Mouse (Mus musculus) retina, postnatal 7 days (tissue): Measurements from ENCODE around the gene Sfxn5.

Source experiments
- DNase-seq: peaks from one replicate; pipeline ENCODE4 v3.0.0-alpha.2; 2012; ENCODE audit warnings: low read depth, low spot score

Gene Sfxn5

GRCm38 (mm10) chr6:85364439-85364838, 31.2 kb upstream of the Sfxn5 start:
- no peak for DNase-seq

- DNase-seq, result no peak
Observed at GRCm38 (mm10) chr6:85363906-85364260, 30.7 kb upstream of the Sfxn5 start.

DNA sequence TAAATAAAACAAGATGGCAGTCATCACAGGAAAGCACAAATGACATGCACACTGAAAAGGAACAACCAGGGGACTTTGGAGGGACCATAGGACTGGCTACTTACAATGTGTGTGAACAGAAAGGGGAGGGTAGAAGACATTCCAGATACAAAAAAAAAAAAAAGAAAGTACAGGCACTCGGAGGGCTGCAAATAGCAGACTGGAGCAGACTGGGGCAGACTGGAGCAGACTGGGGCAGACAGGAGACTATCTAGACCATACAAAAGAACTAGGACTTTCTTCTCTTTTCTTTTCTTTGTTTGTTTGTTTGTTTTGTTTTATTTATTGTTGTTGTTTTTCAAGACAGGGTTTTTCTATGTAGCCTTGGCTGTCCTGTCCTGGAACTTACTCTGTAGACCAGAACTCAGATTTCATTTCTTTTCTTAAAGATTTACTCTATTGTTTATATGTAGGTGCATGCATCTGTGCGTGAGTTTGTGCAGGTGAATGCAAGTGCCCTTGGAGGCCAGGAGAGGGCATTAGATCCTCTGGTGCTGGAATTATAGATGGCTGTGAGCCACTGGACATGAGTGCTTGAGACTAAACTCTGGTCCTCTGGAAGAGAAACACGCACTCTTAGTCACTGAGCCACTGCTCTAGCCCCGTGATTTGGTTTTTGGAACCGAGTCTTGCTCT, 30.1 kb upstream of the Sfxn5 start:
- no peak for DNase-seq

DNA sequence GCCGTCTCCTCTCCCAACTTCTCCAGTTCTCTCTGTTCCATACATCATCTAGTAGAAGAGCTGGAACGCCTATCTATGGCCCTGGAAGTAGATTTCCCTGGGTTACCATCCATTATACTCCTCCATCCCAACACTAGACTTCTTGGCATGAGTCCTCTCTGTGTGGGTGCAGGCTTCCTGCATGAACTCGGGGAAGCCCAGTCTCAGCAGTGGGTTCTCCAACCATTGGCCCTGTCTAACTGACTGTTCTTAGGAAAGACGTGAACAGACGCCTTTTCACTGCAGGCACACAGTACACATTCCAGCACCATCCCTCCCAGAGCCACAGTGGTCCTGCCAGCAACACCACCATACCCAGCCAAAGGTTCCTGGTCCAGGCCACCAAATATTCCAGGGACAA, 29.4 kb upstream of the Sfxn5 start:
- DNase-seq, result no peak

DNA sequence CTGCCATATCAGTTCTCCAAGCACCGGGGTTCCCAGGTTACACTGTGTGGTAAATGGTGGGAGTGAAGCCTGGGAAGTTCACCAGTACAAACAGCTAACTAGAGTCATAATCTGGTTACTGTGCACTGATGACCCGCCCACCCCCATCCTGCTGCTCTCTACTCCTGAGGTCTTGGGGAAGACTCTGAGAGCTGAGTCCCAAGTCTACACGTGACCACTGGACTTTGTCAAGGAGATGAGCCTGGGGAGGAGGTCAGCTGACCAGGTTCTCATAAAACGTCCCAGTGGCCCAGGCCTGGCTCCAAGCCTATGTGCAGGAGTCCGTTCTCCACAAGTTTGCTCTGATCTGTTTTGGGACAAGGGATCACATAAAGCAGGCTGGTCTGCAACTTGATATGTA, 27.1 kb upstream of the Sfxn5 start:
- no peak for DNase-seq

- no peak for DNase-seq
Observed at GRCm38 (mm10) chr6:85358877-85359276, 25.7 kb upstream of the Sfxn5 start.

GRCm38 (mm10) chr6:85356682-85357465, 23.7 kb upstream of the Sfxn5 start:
- no peak for DNase-seq

DNA sequence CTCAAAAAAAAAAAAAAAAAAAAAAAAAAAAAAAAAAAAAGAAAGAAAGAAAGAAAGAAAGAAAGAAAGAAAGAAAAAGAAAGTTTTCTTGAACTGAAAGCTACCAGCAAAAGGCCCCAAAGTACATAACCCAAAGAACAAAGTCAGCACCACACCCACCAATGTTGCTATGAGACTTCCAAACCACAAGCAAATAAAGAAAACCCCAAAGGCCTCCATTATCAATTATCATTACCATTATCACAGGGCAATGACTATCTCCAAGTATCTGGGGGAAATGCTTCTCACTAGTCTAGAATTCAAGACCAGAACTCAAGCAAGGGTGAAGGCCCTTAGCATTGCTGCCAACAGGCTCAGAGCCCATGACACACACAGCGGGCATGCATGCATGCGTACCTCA, 22.5 kb upstream of the Sfxn5 start:
- DNase-seq, result no peak

- DNase-seq, result no peak
Observed at GRCm38 (mm10) chr6:85354709-85355108, 21.5 kb upstream of the Sfxn5 start.

DNA sequence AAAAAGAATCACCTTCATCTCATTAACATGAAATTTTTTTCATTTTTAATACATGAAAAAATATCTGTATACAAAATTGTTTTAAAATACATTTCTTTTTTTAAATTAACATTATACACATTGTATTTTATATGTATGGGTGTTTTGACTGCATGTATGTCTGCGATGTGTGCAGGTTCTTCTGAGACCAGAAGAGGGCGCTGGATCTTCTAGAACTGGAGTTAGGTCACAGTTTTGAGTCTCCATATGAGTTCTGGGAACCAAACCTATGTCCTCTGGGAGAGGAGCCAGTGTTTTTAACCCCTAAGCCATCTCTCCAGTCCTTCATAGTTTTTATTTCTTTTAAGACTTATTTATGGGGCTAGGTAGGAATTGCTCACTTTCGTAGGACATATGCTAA, 20.5 kb upstream of the Sfxn5 start:
- DNase-seq, result no peak

- DNase-seq, result no peak
Observed at GRCm38 (mm10) chr6:85350157-85350556, 16.9 kb upstream of the Sfxn5 start.

DNA sequence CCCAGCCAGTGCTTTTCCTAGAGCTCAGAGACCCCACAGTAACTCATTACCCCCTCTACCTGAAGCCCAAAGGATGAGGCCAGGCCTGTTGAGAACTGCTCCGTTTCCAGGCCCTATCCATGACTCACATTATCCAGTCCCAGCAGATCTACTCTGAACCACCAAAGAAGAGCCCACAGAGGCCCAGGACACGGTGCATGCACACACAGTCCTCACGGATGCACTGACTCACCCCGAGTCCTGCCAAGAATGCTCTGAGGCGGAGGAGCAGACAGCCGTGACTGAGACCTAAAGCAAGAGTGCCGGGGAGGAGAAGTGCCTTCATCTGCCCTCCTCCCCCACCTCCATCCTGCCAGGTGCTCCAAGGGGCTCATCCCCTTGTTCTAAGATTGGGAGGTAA, 16.0 kb upstream of the Sfxn5 start:
- DNase-seq, result no peak

DNA sequence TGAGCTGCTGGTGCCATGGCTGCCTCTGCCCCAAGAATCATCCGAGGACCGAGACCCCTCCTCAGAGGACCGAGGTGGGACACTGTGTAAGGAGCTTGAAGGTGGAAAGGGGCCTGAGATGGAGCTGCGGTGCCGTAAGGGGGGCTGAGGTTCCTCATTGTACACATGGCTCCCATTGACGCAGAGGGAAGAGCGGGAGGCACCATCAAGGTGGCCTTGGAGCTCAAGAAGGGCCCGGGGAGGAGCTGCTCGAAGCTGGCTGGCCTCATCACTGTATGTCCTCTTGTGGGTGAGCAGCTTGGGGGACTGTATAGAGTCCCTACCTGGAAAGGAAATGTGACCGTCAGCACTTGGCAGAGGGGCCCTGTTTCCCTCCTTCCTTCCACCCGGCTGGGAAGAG, 14.9 kb upstream of the Sfxn5 start:
- DNase-seq, result no peak

GRCm38 (mm10) chr6:85346028-85346634, 12.9 kb upstream of the Sfxn5 start:
- DNase-seq, result peak; percentile 88

DNA sequence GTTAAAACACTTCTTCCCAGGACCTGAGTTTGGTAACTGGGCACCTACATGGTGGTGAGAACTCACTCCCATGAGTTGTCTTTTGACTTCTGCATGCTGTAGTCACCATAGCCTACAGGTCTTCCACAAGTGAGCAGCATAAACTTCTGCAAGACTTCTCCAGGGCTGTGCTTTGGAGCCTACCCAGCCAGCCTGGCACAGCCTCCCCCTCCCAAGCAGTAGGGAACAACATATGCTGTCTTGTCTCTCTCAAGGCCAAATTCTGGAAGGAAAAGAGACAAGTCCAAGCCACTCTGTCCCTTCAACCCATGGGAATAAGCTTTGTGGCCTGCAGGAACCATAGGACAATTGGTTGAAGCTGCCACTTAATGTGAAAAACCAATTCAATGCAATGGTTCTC, 11.7 kb upstream of the Sfxn5 start:
- DNase-seq, result no peak

DNA sequence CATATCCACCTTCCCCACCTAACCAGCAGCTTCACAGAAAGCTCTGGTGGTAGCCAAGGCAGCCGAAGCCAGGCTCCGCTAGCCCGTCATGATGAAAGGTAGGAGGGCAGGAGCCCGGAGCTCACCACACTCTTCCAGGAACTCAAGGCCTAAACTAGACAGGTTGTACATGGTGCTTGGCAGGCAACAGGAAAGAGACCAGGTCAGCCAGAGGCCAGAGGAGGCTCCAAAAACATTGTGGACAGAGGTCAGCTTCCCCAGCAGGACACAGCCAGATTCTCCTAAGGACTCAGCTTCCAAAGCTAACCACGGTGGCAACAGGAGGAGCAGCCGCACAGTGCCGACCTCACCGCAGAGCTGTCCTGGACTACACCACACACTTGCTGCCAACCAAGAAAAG, 9.8 kb upstream of the Sfxn5 start:
- DNase-seq, result no peak

GRCm38 (mm10) chr6:85341814-85342501, 8.7 kb upstream of the Sfxn5 start:
- no peak for DNase-seq

- no peak for DNase-seq
Observed at GRCm38 (mm10) chr6:85340184-85340583, 7.0 kb upstream of the Sfxn5 start.

GRCm38 (mm10) chr6:85339273-85339901, 6.2 kb upstream of the Sfxn5 start:
- no peak for DNase-seq

DNA sequence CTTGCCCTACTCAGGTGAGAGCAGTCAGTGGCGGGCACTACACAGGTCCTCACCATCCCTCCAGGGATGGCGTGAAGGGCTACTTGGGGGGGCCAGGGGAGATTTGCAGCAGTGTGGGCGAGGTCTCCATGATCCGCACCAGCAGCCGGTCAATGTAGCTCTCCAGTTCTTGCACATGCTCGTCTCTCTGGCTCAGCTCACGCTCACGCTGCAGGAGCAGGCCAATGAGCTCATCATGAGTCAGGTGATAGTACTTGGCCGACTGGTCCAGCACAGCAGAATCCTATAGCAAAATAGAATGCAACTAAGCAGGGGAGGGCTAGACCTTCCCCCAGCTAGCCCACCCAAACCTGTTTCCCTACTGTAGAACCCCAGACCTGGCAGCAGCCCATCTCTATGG, 3.7 kb upstream of the Sfxn5 start:
- DNase-seq, result no peak

DNA sequence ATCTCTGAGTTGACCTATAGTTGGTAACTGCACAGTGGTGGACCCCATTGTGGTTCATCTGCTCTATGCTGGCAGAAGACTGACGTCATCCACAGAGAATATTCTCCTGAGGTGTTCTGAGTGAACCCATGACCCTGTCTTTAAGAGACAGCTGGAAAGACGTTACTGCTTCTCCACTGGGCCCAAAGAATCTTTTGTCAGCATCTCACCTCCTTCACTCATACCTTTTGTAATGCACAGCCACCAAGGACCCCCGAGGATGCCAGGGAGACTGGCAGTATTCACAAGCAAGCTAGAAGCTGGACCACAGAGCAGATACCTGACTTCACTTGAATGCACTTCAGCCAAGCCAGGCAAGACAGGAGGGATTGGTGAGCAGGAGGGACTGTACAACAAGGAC, 2.1 kb upstream of the Sfxn5 start:
- DNase-seq, result no peak

DNA sequence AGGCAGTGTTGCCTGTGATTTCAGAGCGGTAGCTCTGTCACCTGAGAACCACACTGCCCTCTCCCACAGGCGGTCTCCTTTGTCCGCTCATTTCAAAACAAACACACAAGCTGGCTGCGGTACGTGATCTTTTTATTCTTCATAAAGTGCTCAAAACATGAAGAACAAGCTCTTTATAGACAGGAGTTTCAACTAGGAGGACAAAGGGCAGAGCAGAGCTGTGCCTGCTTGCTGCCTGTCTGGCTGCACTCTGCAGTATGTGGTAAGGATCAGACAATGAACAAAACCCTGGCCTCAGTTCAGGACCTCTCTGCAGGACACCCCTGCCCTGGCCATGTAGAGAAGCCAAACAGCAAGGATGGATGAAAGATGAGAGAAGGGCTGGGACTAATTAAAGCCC, 1.6 kb upstream of the Sfxn5 start:
- no peak for DNase-seq
